In the genomic region with DNA sequence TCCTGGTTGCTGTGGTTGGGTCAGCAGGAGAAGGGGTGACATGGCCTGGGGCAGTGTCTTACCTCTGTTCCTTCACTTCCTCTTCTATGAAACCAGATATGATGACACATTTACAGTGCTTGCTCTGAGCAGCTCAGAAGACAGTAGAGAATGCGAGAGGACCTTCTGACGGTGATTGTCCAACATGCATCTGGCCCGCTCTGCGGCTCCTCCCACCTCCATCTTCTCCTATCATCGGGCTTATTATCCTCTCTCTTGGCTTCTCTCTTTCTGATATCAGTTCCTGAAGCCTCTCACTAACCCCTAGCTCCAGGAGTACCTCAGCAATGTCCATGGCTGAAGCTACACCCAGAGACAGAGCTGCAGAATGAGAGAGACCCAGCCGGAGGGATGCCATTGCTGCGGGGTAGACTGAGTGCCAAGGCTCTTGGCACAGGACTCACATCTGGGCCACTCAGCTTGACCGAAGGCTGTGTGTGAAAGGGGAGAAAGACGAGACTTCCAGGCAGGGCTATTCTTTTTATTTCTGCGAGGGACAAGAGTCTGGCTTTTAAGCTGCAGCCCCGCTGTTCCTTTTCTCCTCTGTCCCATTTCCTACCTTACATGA, we compare ENCODE assay signal across 20 mouse cellular contexts. TPM values are rescaled to one million over a fixed set of nuclear protein-coding genes. Genes with fewer than 3 reads are reported as not detected.
A peak's percentile ranks its signal among the peaks of the same experiment; 100 is the strongest.
DNase-seq lines count a peak whose midpoint lies in the region; ATAC-seq and TF ChIP-seq lines count a peak whose summit lies in the region.
"Had no signal": no experiment of that assay in that cellular context is flagged by ENCODE, and none has a peak within 500 bp of the region (broad histone marks: within the 10 kb centered on the region; RNA-seq: fewer than 3 reads in every experiment).

No protein-coding gene starts in this region.

- peak; percentile 59 for DNase-seq in cerebellum, adult 9-11 months
- no peak for DNase-seq in cerebellum, postnatal 36 days
- DNase-seq in midbrain, embryonic 11.5 days (ENCODE audit: low spot score, missing footprints), result peak; percentile 79
- DNase-seq in midbrain, postnatal 0 days (ENCODE audit: low spot score), result no peak
- DNase-seq in layer of hippocampus, postnatal 14 days (ENCODE audit: low spot score in 2 of 2), result no peak
- DNase-seq: kidney, adult 11 months; kidney, postnatal 10 days; lung, adult 2 months; lung, postnatal 4 days; midbrain, embryonic 14.5 days had no signal

- H3K4me2 ChIP-seq in heart, embryonic 15.5 days, result no peak overlapping the region
- no peak overlapping the region for H3K4me2 ChIP-seq in heart, embryonic 11.5 days
- H3K4me2 ChIP-seq in midbrain, embryonic 11.5 days, result no peak overlapping the region
- no peak overlapping the region for H3K4me2 ChIP-seq in midbrain, postnatal 0 days (ENCODE audit: low read depth, low read length, poor library complexity, severe bottlenecking)
- no peak overlapping the region for H3K4me2 ChIP-seq in neural tube, embryonic 15.5 days
- H3K4me2 ChIP-seq: hindbrain, embryonic 13.5 days had no signal

- H3K4me3 ChIP-seq in heart, embryonic 15.5 days, result no peak overlapping the region
- H3K4me3 ChIP-seq in heart, embryonic 11.5 days (ENCODE audit: low read depth, low read length), result no peak overlapping the region
- H3K4me3 ChIP-seq in midbrain, embryonic 11.5 days (ENCODE audit: low read depth, low read length), result no peak overlapping the region
- no peak overlapping the region for H3K4me3 ChIP-seq in midbrain, postnatal 0 days (ENCODE audit: low read depth, low read length)
- H3K4me3 ChIP-seq in neural tube, embryonic 15.5 days (replicated peaks), result no peak overlapping the region
- H3K4me3 ChIP-seq: embryonic facial prominence, embryonic 10.5 days; erythroblast, embryonic 14.5 days; hindbrain, embryonic 13.5 days had no signal

- 74% methylated on average over 11 of the region's 11 CpGs for WGBS in heart, embryonic 15.5 days
- 85% methylated on average over 11 of the region's 11 CpGs for WGBS in heart, embryonic 11.5 days (ENCODE audit: insufficient replicate concordance)
- 87% methylated on average over 11 of the region's 11 CpGs for WGBS in midbrain, embryonic 11.5 days
- 84% methylated on average over 11 of the region's 11 CpGs for WGBS in midbrain, postnatal 0 days
- 83% methylated on average over 11 of the region's 11 CpGs for WGBS in neural tube, embryonic 15.5 days

- no peak for TF ChIP-seq CTCF in midbrain, postnatal 0 days (IDR thresholded peaks at IDR 0.05)

- no peaks in the 10 kb centered on the region; the same call in 1 of the 2 replicates for H3K36me3 ChIP-seq in heart, embryonic 15.5 days
- no peaks in the 10 kb centered on the region; the same call in 1 of the 2 replicates for H3K36me3 ChIP-seq in heart, embryonic 11.5 days (ENCODE audit: control insufficient read depth, insufficient read depth, low read length)
- no peaks in the 10 kb centered on the region for H3K36me3 ChIP-seq in midbrain, embryonic 11.5 days (ENCODE audit: control insufficient read depth, insufficient read depth, low read length)
- 0 out of 2 replicates have a peak, but pooled peaks cover 6% of the 10 kb centered on the region for H3K36me3 ChIP-seq in midbrain, postnatal 0 days (ENCODE audit: insufficient read depth, low read length)
- H3K36me3 ChIP-seq in neural tube, embryonic 15.5 days, result peaks cover 20% of the 10 kb centered on the region; the same call in 1 of the 2 replicates
- H3K36me3 ChIP-seq: hindbrain, embryonic 13.5 days had no signal

- H3K27me3 ChIP-seq in heart, embryonic 15.5 days, result peaks cover 10% of the 10 kb centered on the region; the same call in 1 of the 2 replicates
- peaks cover 19% of the 10 kb centered on the region for H3K27me3 ChIP-seq in heart, embryonic 11.5 days (ENCODE audit: control insufficient read depth, insufficient read depth, low read length)
- H3K27me3 ChIP-seq in midbrain, embryonic 11.5 days (ENCODE audit: control insufficient read depth, insufficient read depth, low read length), result peaks cover 11% of the 10 kb centered on the region
- no peaks in the 10 kb centered on the region for H3K27me3 ChIP-seq in midbrain, postnatal 0 days (ENCODE audit: insufficient read depth, low read length)
- no peaks in the 10 kb centered on the region for H3K27me3 ChIP-seq in neural tube, embryonic 15.5 days (replicated peaks)

- no peaks in the 10 kb centered on the region for H3K9me3 ChIP-seq in heart, embryonic 15.5 days (replicated peaks)
- H3K9me3 ChIP-seq in heart, embryonic 11.5 days (replicated peaks; ENCODE audit: control insufficient read depth, low read length), result no peaks in the 10 kb centered on the region
- H3K9me3 ChIP-seq in midbrain, embryonic 11.5 days (ENCODE audit: control insufficient read depth, low read length), result no peaks in the 10 kb centered on the region
- no peaks in the 10 kb centered on the region for H3K9me3 ChIP-seq in midbrain, postnatal 0 days (ENCODE audit: low read length)
- H3K9me3 ChIP-seq in neural tube, embryonic 15.5 days (replicated peaks), result no peaks in the 10 kb centered on the region
- H3K9me3 ChIP-seq: embryonic facial prominence, embryonic 10.5 days; hindbrain, embryonic 13.5 days had no signal

- peaks cover 69% of the 10 kb centered on the region for H3K4me1 ChIP-seq in heart, embryonic 15.5 days (replicated peaks)
- H3K4me1 ChIP-seq in heart, embryonic 11.5 days (ENCODE audit: control insufficient read depth, insufficient read depth, low read length), result peaks cover 34% of the 10 kb centered on the region
- no peaks in the 10 kb centered on the region; the same call in 1 of the 2 replicates for H3K4me1 ChIP-seq in midbrain, embryonic 11.5 days (ENCODE audit: control insufficient read depth, insufficient read depth, low read length)
- peaks cover 7% of the 10 kb centered on the region; the same call in 1 of the 2 replicates for H3K4me1 ChIP-seq in midbrain, postnatal 0 days (ENCODE audit: insufficient read depth, low read length)
- peaks cover 64% of the 10 kb centered on the region for H3K4me1 ChIP-seq in neural tube, embryonic 15.5 days

- 0 out of 2 replicates have a peak overlapping the region, but pooled peaks have one; percentile 77 for H3K27ac ChIP-seq in heart, embryonic 15.5 days
- no peak overlapping the region for H3K27ac ChIP-seq in heart, embryonic 11.5 days (ENCODE audit: low read depth, low read length)
- H3K27ac ChIP-seq in midbrain, embryonic 11.5 days (ENCODE audit: low read depth, low read length), result no peak overlapping the region
- no peak overlapping the region for H3K27ac ChIP-seq in midbrain, postnatal 0 days (ENCODE audit: low read depth, low read length)
- H3K27ac ChIP-seq in neural tube, embryonic 15.5 days (replicated peaks), result peak overlapping the region; percentile 38; the same call in 1 of the 2 replicates
- H3K27ac ChIP-seq: embryonic facial prominence, embryonic 10.5 days had no signal

- no peak for ATAC-seq in heart, embryonic 15.5 days (replicated peaks; ENCODE audit: insufficient number of reproducible peaks, insufficient read depth, low FRiP score, low read depth)
- no peak for ATAC-seq in heart, embryonic 11.5 days (replicated peaks; ENCODE audit: insufficient number of reproducible peaks, low FRiP score, low TSS enrichment)
- ATAC-seq in midbrain, embryonic 11.5 days (ENCODE audit: low FRiP score), result no peak
- no peak for ATAC-seq in midbrain, postnatal 0 days (ENCODE audit: low FRiP score)
- no peak for ATAC-seq in neural tube, embryonic 15.5 days (ENCODE audit: low FRiP score)
- ATAC-seq: forebrain, embryonic 16.5 days had no signal

- H3K9ac ChIP-seq in heart, embryonic 15.5 days, result no peak overlapping the region
- H3K9ac ChIP-seq in heart, embryonic 11.5 days (ENCODE audit: low read depth, low read length), result no peak overlapping the region
- H3K9ac ChIP-seq in midbrain, embryonic 11.5 days (ENCODE audit: low read length), result no peak overlapping the region
- no peak overlapping the region for H3K9ac ChIP-seq in midbrain, postnatal 0 days (replicated peaks; ENCODE audit: low read length, poor library complexity, severe bottlenecking)
- H3K9ac ChIP-seq in neural tube, embryonic 15.5 days (replicated peaks), result no peak overlapping the region
- H3K9ac ChIP-seq: hindbrain, embryonic 13.5 days had no signal

RNA-seq across cellular contexts. Expression of gene Fndc5, which starts 5.7 kb away (rescaled TPM):
- 12.2 and 12.3 TPM in 2 replicates for polyA plus RNA-seq in heart, embryonic 15.5 days (2015; fragmentation: Nextera tagmentation; extraction: Ambion mirVana)
- polyA plus RNA-seq in heart, embryonic 11.5 days (2014; fragmentation: Nextera tagmentation; extraction: Ambion mirVana), result 5.3 and 5.4 TPM in 2 replicates
- 0.95 and 1.5 TPM in 2 replicates for polyA plus RNA-seq in midbrain, embryonic 11.5 days (2014; fragmentation: Nextera tagmentation; extraction: Ambion mirVana)
- 22.5 and 36.3 TPM in 2 replicates for total RNA-seq in midbrain, postnatal 0 days (2014; rRNA removed)
- polyA plus RNA-seq in midbrain, postnatal 0 days (2015; fragmentation: Nextera tagmentation; extraction: Ambion mirVana), result 14.6 and 16.1 TPM in 2 replicates
- 27.0 and 34.9 TPM in 2 replicates for polyA plus RNA-seq in neural tube, embryonic 15.5 days (2015; fragmentation: Nextera tagmentation; extraction: Ambion mirVana)
- 10 to 100 TPM; 70.9 to 75.6 TPM for total RNA-seq in layer of hippocampus, postnatal 14 days (2021)

RNA-seq across cellular contexts. Expression of gene Hpca, which starts 20.7 kb away (rescaled TPM):
- polyA plus RNA-seq in heart, embryonic 15.5 days (2015; fragmentation: Nextera tagmentation; extraction: Ambion mirVana), result 0.68 and 1.2 TPM in 2 replicates
- polyA plus RNA-seq in heart, embryonic 11.5 days (2014; fragmentation: Nextera tagmentation; extraction: Ambion mirVana), result 1.7 and 2.3 TPM in 2 replicates
- 2.0 and 2.3 TPM in 2 replicates for polyA plus RNA-seq in midbrain, embryonic 11.5 days (2014; fragmentation: Nextera tagmentation; extraction: Ambion mirVana)
- 282 and 292 TPM in 2 replicates for total RNA-seq in midbrain, postnatal 0 days (2014; rRNA removed)
- 217 and 238 TPM in 2 replicates for polyA plus RNA-seq in midbrain, postnatal 0 days (2015; fragmentation: Nextera tagmentation; extraction: Ambion mirVana)
- polyA plus RNA-seq in neural tube, embryonic 15.5 days (2015; fragmentation: Nextera tagmentation; extraction: Ambion mirVana), result 129 and 143 TPM in 2 replicates
- 1,000 to 10,000 TPM; 1,833 to 1,912 TPM for total RNA-seq in layer of hippocampus, postnatal 14 days (2021)
- polyA plus RNA-seq: erythroblast, embryonic 14.5 days; lung, adult 2 months had no signal

RNA-seq across cellular contexts. Expression of gene Tmem54, which starts 37.2 kb away (rescaled TPM):
- polyA plus RNA-seq in heart, embryonic 15.5 days (2015; fragmentation: Nextera tagmentation; extraction: Ambion mirVana), result 0.35 and 1.6 TPM in 2 replicates
- 0.30 and 0.66 TPM in 2 replicates for polyA plus RNA-seq in heart, embryonic 11.5 days (2014; fragmentation: Nextera tagmentation; extraction: Ambion mirVana)
- polyA plus RNA-seq in midbrain, embryonic 11.5 days (2014; fragmentation: Nextera tagmentation; extraction: Ambion mirVana), result 0.20 and 0.43 TPM in 2 replicates
- total RNA-seq in midbrain, postnatal 0 days (2014; rRNA removed), result 0.99 TPM in 1 of 2 replicates, not detected in the other
- 0.21 TPM in 1 of 2 replicates, not detected in the other for polyA plus RNA-seq in midbrain, postnatal 0 days (2015; fragmentation: Nextera tagmentation; extraction: Ambion mirVana)
- polyA plus RNA-seq in neural tube, embryonic 15.5 days (2015; fragmentation: Nextera tagmentation; extraction: Ambion mirVana), result 3.3 TPM in 1 of 2 replicates, not detected in the other
- not detected for total RNA-seq in layer of hippocampus, postnatal 14 days (2021)
- total RNA-seq: adrenal gland, adult 18-20 months; gastrocnemius, postnatal 14 days; layer of hippocampus, postnatal 10 days had no signal
- polyA plus RNA-seq: erythroblast, embryonic 14.5 days; forebrain, embryonic 16.5 days; hindbrain, embryonic 13.5 days; midbrain, embryonic 14.5 days had no signal

RNA-seq across cellular contexts. Expression of gene S100pbp, which starts 47.0 kb away (rescaled TPM):
- 10.8 and 13.2 TPM in 2 replicates for polyA plus RNA-seq in heart, embryonic 15.5 days (2015; fragmentation: Nextera tagmentation; extraction: Ambion mirVana)
- 18.6 and 18.7 TPM in 2 replicates for polyA plus RNA-seq in heart, embryonic 11.5 days (2014; fragmentation: Nextera tagmentation; extraction: Ambion mirVana)
- 20.0 and 26.9 TPM in 2 replicates for polyA plus RNA-seq in midbrain, embryonic 11.5 days (2014; fragmentation: Nextera tagmentation; extraction: Ambion mirVana)
- total RNA-seq in midbrain, postnatal 0 days (2014; rRNA removed), result 49.6 and 59.5 TPM in 2 replicates
- polyA plus RNA-seq in midbrain, postnatal 0 days (2015; fragmentation: Nextera tagmentation; extraction: Ambion mirVana), result 20.7 and 24.2 TPM in 2 replicates
- polyA plus RNA-seq in neural tube, embryonic 15.5 days (2015; fragmentation: Nextera tagmentation; extraction: Ambion mirVana), result 16.7 TPM in 2 replicates
- 10 to 100 TPM; 32.3 to 37.9 TPM for total RNA-seq in layer of hippocampus, postnatal 14 days (2021)

RNA-seq across cellular contexts. Expression of gene Yars, which starts 47.0 kb away (rescaled TPM):
- 40.8 and 48.8 TPM in 2 replicates for polyA plus RNA-seq in heart, embryonic 15.5 days (2015; fragmentation: Nextera tagmentation; extraction: Ambion mirVana)
- polyA plus RNA-seq in heart, embryonic 11.5 days (2014; fragmentation: Nextera tagmentation; extraction: Ambion mirVana), result 54.9 and 55.4 TPM in 2 replicates
- 105 and 106 TPM in 2 replicates for polyA plus RNA-seq in midbrain, embryonic 11.5 days (2014; fragmentation: Nextera tagmentation; extraction: Ambion mirVana)
- total RNA-seq in midbrain, postnatal 0 days (2014; rRNA removed), result 66.8 and 81.9 TPM in 2 replicates
- 107 and 111 TPM in 2 replicates for polyA plus RNA-seq in midbrain, postnatal 0 days (2015; fragmentation: Nextera tagmentation; extraction: Ambion mirVana)
- polyA plus RNA-seq in neural tube, embryonic 15.5 days (2015; fragmentation: Nextera tagmentation; extraction: Ambion mirVana), result 109 and 111 TPM in 2 replicates
- total RNA-seq in layer of hippocampus, postnatal 14 days (2021), result 100 to 1,000 TPM in 1 of 2 experiments, 10 to 100 TPM in 1; 96.1 to 101 TPM

Comparison
In these comparisons a context has a peak if more than half of its experiments do, and no peak if none do; other contexts are left out.
1. DNase-seq: peak in cerebellum, adult 9-11 months (single experiment) and midbrain, embryonic 11.5 days (single experiment); none in cerebellum, postnatal 36 days (0 of 2), midbrain, postnatal 0 days (single experiment) and layer of hippocampus, postnatal 14 days (0 of 2).
2. H3K27ac ChIP-seq: peak in heart, embryonic 15.5 days (single experiment) and neural tube, embryonic 15.5 days (single experiment); none in heart, embryonic 11.5 days (single experiment), midbrain, embryonic 11.5 days (single experiment) and midbrain, postnatal 0 days (single experiment).
3. RNA of gene Hpca, which starts 20.7 kb away (polyA plus RNA-seq): 217 to 238 TPM in midbrain, postnatal 0 days and 129 to 143 TPM in neural tube, embryonic 15.5 days; 1.7 to 2.3 TPM in heart, embryonic 11.5 days, 2.0 to 2.3 TPM in midbrain, embryonic 11.5 days and 0.68 to 1.2 TPM in heart, embryonic 15.5 days; every median in the first group is over 10 times any median in the second.